Mouse (Mus musculus) kidney, postnatal 10 days (tissue): ENCODE data around the gene Selenoo.

Experiments
- DNase-seq: peaks from one replicate; pipeline ENCODE4 v3.0.0; 2021; ENCODE audit warnings: mixed read lengths

The Selenoo gene

GRCm38 (mm10) chr15:89128382-89129350 lies 39.8 kb downstream of the Selenoo start, which contains the start of gene Hdac10:
TSS of gene Hdac10 (minus strand) at chr15:89128700.
- peak; percentile 90 for DNase-seq

DNA sequence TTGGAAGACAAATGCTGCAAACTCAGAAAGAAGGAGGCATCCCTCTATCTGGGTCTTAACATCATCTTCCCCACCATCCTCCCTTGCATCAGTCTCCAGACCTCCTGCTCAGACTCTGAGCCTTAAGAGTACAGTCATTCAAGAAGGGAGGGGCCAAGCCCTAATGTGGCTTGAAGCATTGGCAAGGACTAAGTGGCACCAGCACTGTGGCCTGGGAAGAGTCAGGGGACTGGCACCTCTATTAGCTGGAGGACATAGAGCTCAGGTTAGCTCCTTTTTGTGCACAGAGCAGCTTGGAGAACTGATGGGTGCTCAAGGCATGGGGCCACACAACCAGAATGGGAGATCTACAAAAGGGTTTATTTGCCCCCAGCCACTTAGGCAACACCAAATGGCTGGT lies 41.4 kb downstream of the Selenoo start:
- DNase-seq, result no peak

- DNase-seq, result no peak
These were observed 42.4 kb downstream of the Selenoo start for GRCm38 (mm10) chr15:89131316-89131715.

GRCm38 (mm10) chr15:89136461-89137155 lies 47.7 kb downstream of the Selenoo start:
- DNase-seq, result no peak

GRCm38 (mm10) chr15:89137378-89138045 lies 48.6 kb downstream of the Selenoo start:
- no peak for DNase-seq

GRCm38 (mm10) chr15:89138046-89138405 lies 49.1 kb downstream of the Selenoo start:
- no peak for DNase-seq

DNA sequence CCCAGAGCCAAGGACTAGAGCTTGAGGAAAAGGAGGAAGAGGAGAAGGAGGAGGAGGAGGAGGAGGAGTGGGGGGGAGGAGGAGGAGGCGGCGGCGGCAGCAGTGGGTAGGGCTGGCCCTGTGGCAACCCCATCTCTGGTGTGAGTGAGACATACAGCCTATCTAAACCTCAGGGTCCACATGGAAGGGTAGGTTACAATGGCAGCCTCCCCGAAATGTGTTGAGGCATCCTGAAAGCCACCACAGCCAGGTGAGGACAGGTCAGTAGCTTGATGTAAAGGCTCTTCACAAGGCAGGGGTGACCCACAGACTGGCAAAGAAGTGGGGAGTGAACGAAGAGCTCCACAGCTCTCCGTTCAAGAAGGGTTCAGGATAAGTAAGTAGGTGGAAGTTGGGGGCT lies 49.6 kb downstream of the Selenoo start:
- no peak for DNase-seq

DNA sequence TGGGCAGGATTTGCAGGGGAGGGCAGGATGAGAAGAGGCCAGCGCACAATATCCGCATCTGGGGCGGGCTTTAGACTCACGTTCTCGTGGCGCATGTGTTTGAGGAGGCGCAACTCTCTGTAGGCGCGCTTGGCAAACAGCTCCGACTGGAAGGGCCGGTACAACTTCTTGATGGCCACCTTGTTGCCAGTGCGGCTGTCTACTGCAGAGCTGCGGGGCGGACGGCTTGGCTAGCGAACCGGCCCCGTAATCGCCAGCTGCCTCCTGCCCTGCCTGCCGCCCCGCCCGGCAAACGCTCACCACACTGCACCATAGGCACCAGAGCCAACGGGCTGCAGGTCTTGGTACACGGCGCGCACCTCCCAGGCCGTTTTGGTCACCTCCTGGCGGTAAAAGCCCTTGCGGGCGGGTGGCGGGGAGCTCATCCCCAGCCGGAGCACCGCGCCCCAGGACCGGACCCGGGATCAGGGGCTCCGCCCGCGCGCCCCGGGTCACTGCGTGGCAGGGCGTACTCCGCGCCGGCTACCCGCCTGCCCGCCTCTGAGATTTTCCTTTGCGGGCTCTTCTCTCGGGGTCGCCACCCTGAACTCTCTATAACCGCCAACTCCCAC lies 51.3 kb downstream of the Selenoo start:
- DNase-seq, result peak; percentile 57

DNA sequence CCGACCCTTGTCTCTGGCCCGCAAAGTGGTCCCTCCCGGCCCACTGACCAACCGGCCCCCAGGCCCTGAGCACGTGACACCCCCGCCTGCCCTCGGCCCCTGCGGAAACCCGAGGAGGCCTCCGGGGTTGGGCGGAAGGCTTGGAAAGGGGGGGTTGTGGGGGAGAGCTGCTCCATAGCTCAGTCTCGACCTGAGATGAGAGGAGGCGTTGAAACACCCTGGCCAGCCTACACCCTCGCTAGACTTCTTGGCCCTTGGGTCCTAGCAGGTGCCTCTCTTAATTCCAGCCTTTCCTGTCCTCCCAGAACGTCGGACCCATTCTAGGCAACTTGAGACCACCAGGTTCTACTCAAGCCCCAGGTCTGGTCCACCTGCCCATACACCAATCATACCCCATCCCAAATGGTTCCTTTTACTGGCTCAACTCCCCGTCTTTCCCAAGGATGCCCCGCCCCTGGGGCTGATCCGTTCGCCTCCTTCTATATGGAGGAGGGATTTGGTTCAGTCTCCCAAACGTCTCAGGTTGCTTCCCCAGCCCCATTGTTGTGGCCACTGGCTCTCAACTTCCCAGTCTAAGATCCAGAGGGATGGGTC lies 51.9 kb downstream of the Selenoo start, which contains the start of gene Mapk12:
Gene Mapk12, minus strand, starts transcription at position 45 of the 594 bp plus-strand sequence.
- peak; percentile 78 for DNase-seq

GRCm38 (mm10) chr15:89141443-89141842 lies 52.6 kb downstream of the Selenoo start:
- DNase-seq, result peak; percentile 33

DNA sequence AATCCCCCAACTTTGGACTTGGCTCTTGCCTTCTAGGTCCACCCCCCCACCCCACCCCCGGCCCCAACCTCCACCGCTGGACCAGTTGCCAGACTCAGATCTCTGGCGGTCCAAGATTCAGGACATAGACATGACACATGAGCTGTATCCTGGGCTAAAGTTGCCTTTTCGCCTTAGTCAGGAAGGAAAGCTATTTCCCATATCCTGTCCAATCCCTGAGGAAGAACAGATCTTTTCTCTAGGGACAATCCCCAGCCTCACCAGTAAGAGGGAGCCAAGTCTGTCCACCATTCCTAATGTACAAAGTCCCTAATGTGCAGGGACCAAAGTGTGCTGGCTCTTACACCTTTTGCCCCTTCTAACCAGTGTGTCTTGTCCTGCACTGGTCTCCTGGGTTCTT lies 53.0 kb downstream of the Selenoo start:
- DNase-seq, result no peak

GRCm38 (mm10) chr15:89143134-89143533 lies 54.2 kb downstream of the Selenoo start:
- no peak for DNase-seq

- no peak for DNase-seq
These were observed 56.1 kb downstream of the Selenoo start for GRCm38 (mm10) chr15:89144965-89145364.

DNA sequence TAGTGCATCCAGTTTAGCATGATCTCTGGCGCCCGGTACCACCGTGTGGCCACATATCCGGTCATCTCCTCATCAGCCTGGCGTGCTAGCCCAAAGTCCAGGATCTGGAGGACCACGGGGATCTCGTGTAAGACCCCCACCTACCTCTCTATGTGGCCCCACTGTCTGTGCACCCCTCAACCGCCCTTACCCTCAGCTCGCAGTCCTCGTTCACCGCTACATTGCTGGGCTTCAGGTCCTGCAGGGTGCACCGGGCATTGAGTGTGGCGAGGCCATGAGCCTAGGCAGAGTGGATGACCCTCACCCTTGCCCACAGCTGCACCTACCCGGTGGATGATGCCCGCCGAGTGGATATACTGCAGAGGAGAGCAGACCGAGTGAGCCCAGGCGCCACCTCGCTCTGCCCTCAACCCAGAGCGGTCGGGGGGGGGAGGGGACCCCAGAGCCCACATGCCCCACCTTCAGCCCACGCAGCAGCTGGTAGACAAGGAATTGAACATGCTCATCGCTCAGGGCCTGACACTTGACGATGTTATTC lies 57.0 kb downstream of the Selenoo start:
- DNase-seq, result no peak

- DNase-seq, result peak; percentile 71
These were observed 57.7 kb downstream of the Selenoo start for GRCm38 (mm10) chr15:89146537-89146936.

- DNase-seq, result peak; percentile 69
These were observed 58.1 kb downstream of the Selenoo start for GRCm38 (mm10) chr15:89147024-89147423.

DNA sequence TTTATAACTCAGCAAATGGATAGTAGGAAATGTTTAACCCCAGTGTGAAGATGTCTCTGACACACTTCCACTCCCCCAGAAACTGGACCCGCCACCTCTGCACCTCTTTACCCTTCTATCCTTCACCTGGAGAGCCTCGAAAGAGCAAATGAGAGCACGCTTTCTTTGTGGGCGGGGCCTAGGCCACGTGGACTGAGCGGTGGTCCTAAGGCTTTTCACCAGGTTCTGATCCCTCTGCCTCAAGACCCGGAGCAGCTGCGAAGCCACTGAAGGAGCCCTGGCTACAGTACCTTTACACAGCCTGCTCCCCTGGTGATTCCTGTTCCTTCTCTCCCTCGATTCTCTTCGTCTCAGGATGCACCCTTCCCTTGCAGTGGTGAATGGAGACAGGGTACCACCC lies 58.6 kb downstream of the Selenoo start:
- DNase-seq, result no peak

DNA sequence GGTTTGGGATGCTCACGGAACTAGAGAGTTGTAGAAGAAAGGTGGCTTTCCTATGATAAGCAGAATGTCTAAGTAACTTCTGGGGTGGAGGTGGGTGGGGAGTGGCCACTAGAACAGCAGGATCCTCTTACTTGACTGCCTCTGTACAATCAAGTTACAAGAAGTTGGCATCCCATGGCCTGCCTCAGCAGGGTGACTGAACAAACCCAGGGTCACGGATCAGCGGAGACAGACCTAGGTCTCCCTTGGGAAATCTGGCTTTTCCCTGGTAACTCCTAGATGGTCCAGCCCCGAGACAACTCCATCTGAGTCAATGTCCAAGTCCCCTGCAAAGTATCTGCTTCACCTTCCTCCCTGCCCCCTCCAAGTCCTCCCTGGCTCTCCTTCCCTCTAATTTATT lies 59.0 kb downstream of the Selenoo start:
- no peak for DNase-seq

DNA sequence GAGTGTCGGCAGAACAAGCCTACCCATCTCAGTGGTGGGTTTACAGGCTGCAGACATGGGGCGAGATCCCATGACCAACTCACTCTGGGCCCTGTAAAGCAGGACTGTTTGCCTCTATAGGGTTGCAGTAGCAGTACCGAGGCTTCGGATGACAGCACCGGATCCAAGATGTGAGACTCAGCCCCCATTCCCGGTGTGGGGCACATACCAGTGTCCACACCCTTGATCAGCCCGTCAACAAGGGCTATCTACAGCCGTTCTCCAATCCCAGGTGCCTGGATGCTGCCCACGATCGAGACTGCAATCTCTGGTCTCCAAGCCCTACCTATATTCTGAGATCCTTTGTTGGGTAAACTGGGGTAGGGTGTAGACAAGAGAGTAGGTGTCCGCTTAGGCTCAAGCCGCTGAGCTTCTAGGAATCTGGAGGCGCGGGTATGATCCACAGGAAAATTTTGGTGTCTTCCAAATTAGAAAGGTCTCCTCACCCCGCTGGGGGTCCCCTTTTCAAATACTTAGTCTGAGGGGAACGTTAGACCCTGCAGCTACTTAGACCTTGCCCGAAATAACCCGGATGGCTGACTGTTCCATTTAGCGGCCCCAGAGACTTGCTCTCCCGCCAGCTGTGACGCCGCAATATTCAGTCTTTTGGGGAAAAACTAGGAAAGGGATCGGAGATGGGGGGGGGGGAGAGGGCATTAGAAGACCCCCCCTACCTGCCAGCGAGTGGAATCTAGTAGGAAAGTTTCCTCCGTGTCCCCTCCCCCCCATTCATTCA lies 59.8 kb downstream of the Selenoo start:
- DNase-seq, result no peak

- DNase-seq, result peak; percentile 78
These were observed 60.6 kb downstream of the Selenoo start, which contains the start of gene Mapk11 for GRCm38 (mm10) chr15:89149271-89150040. TSS of gene Mapk11 (minus strand) at chr15:89149628.
